Mouse (Mus musculus) liver, adult 2 months (tissue): ENCODE results near the gene Cep170b. TPM values are rescaled to one million over a fixed set of nuclear protein-coding genes. Genes with fewer than 3 reads are reported as not detected.

ENCODE experiments used
- DNase-seq: peaks from one replicate; pipeline ENCODE4 v3.0.0-alpha.2; 2011; ENCODE audit warnings: low read depth, low spot score; ENCODE audit errors: extremely low read depth
- H3K27ac ChIP-seq: fragments of 200-500 bp; replicated peaks from 2 replicates; pipeline ENCODE4 v1.5.1; 2012; ENCODE audit warnings: low read depth, mild to moderate bottlenecking, control low read depth, inconsistent platforms, low read length; ENCODE audit not compliant: insufficient read depth
- H3K27me3 ChIP-seq: fragments of 200-500 bp; 2 replicates; pipeline ENCODE4 v1.6.1; 2012; ENCODE audit warnings: mild to moderate bottlenecking, moderate library complexity, low read length, inconsistent platforms; ENCODE audit not compliant: control insufficient read depth, insufficient read depth
- H3K36me3 ChIP-seq: fragments of 200-500 bp; 2 replicates; pipeline ENCODE4 v1.6.1; 2012; ENCODE audit warnings: low read length, inconsistent platforms; ENCODE audit not compliant: control insufficient read depth, insufficient read depth
- H3K4me1 ChIP-seq: fragments of 200-500 bp; 2 replicates; pipeline ENCODE4 v1.6.1; 2011; ENCODE audit warnings: low read length; ENCODE audit not compliant: control insufficient read depth, insufficient read depth
- H3K4me3 ChIP-seq: fragments of 200-500 bp; 2 replicates; pipeline ENCODE4 v1.5.1; 2011; ENCODE audit warnings: low read depth, mild to moderate bottlenecking, control low read depth, low read length, moderate library complexity; ENCODE audit not compliant: insufficient read depth
- H3K79me2 ChIP-seq: fragments of 200-500 bp; 2 replicates; pipeline ENCODE4 v1.6.1; 2012; ENCODE audit warnings: inconsistent platforms, mild to moderate bottlenecking, low read length, moderate library complexity; ENCODE audit not compliant: control insufficient read depth, insufficient read depth
- H3K9ac ChIP-seq: fragments of 200-500 bp; 2 replicates; pipeline ENCODE4 v1.6.1; 2012; ENCODE audit warnings: low read depth, mild to moderate bottlenecking, control low read depth, inconsistent platforms, low read length
- CTCF ChIP-seq: fragments of 200-500 bp; IDR thresholded peaks from 2 replicates; pipeline ENCODE4 v1.5.1; 2011; ENCODE audit warnings: low read depth, low read length, control low read depth
- POLR2A ChIP-seq: fragments of 200-500 bp; IDR thresholded peaks from 2 replicates; pipeline ENCODE4 v1.6.1; 2011; ENCODE audit warnings: low read length, control low read depth; ENCODE audit not compliant: insufficient read depth; ENCODE audit errors: extremely low read depth
- WGBS: fragments of 180-500 bp; shearing (Covaris S2); methylation state at CpG from one replicate; pipeline ENCODE4 v1.1.7; 2018; 5-methylcytosine and 5-hydroxymethylcytosine counted together
- polyA plus RNA-seq: library from polyadenylated mRNA; depleted of rRNA; stranded (reverse); fragments of >200 nt; gene quantifications from 2 replicates; pipeline ENCODE4 v1.2.3, GENCODE M21; 2012
- total RNA-seq: library from RNA; depleted of rRNA; stranded (reverse); fragments of >200 nt; gene quantifications from 2 replicates; pipeline ENCODE4 v1.2.3, GENCODE M21; 2014

The Cep170b gene
- total and polyA plus RNA-seq, 2 experiments: 7.9 to 29.7 TPM

GRCm38 (mm10) chr12:112713984-112714383, 6.3 kb upstream of the Cep170b start:
- H3K27ac ChIP-seq: no peak overlapping the region
- peaks cover 7% of the 10 kb centered on the region; the same call in 1 of the 2 replicates for H3K4me1 ChIP-seq
- no peaks in the 10 kb centered on the region for H3K27me3 ChIP-seq
- WGBS: 26% methylated on average over 3 of the region's 3 CpGs
- peak; percentile 89 for DNase-seq
- no peaks in the 10 kb centered on the region for H3K79me2 ChIP-seq
- no peak overlapping the region for H3K9ac ChIP-seq
- TF ChIP-seq POLR2A: no peak
- TF ChIP-seq CTCF: no peak
- H3K4me3 ChIP-seq: no peak overlapping the region
- no peaks in the 10 kb centered on the region; the same call in 1 of the 2 replicates for H3K36me3 ChIP-seq

GRCm38 (mm10) chr12:112717140-112717539, 3.1 kb upstream of the Cep170b start:
- H3K27ac ChIP-seq: no peak overlapping the region
- no peak overlapping the region for H3K9ac ChIP-seq
- H3K27me3 ChIP-seq: no peaks in the 10 kb centered on the region
- no peaks in the 10 kb centered on the region; the same call in 1 of the 2 replicates for H3K36me3 ChIP-seq
- WGBS: 54% methylated on average over 7 of the region's 7 CpGs
- peaks cover 6% of the 10 kb centered on the region; the same call in 1 of the 2 replicates for H3K79me2 ChIP-seq
- TF ChIP-seq CTCF: peak; percentile 72
- TF ChIP-seq POLR2A: no peak
- H3K4me1 ChIP-seq: peaks cover 13% of the 10 kb centered on the region; the same call in 1 of the 2 replicates
- no peak for DNase-seq
- no peak overlapping the region for H3K4me3 ChIP-seq

GRCm38 (mm10) chr12:112718995-112719394, 1.3 kb upstream of the Cep170b start:
- Histone ChIP-seq H3K27ac (no peak overlapping the region), H3K79me2 (peaks cover 12% of the 10 kb centered on the region; the same call in 1 of the 2 replicates), H3K9ac (no peak overlapping the region), H3K27me3 (no peaks in the 10 kb centered on the region), H3K4me3 (no peak overlapping the region), H3K36me3 (no peaks in the 10 kb centered on the region; the same call in 1 of the 2 replicates), H3K4me1 (peaks cover 15% of the 10 kb centered on the region)
- WGBS: 73% methylated on average over 5 of the region's 5 CpGs
- no peak for TF ChIP-seq CTCF
- TF ChIP-seq POLR2A: no peak
- no peak for DNase-seq

- no peaks in the 10 kb centered on the region; the same call in 1 of the 2 replicates for H3K36me3 ChIP-seq
- H3K4me3 ChIP-seq: peak overlapping the region; percentile 81
- DNase-seq: peak; percentile 70
- peak overlapping the region; percentile 82 for H3K9ac ChIP-seq
- peaks cover 10% of the 10 kb centered on the region for H3K4me1 ChIP-seq
- peak overlapping the region; percentile 91 for H3K27ac ChIP-seq
- WGBS: 18% methylated on average over 12 of the region's 12 CpGs
- H3K79me2 ChIP-seq: peaks cover 20% of the 10 kb centered on the region; the same call in 1 of the 2 replicates
- TF ChIP-seq CTCF: no peak
- TF ChIP-seq POLR2A: no peak
- H3K27me3 ChIP-seq: no peaks in the 10 kb centered on the region
Measured at GRCm38 (mm10) chr12:112720890-112721423, 702 bp downstream of the Cep170b start.

DNA sequence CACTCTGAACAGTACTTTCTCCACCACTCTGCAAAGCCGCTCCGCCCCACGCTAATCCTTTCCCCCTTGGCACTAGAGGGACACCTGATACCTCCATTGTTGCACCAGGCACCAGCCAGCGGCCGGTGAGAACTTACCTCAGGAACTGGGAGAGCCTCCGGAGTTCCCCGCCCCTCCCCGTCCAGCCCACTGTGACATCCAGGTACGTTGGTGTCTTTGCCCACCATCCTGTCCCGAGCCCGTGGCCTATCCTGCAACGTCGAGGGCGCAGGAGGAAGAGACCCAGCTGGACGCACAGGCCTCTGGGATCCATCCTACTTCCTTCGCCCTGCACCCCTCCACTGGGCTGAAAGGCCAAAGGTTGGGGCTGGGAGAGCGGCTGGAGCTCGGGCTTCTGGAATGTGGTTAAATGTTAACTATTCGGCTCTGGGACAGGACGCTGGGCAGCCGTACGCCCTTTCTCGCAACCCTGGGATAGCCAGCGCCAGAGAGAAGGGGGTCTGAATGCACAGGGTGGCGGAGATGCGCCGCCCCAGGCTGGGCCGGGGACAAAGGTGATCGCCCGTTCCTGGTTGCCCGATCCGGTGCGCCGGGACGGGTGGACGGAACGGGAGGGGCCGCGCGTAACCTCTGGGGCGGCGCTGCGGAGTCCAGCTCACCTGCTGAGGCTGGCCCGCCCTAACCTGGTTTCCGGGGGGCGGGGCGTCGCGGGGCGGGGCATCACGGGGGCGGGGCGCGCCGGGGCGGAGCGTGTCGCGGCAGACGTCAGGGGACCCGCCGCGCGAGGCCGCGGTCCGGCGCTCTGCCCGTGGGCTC, 1.4 kb downstream of the Cep170b start:
- H3K4me3 ChIP-seq: peak overlapping the region; percentile 94
- 4% methylated on average over 63 of the region's 69 CpGs for WGBS
- peaks cover 25% of the 10 kb centered on the region; the same call in 1 of the 2 replicates for H3K79me2 ChIP-seq
- H3K4me1 ChIP-seq: peaks cover 10% of the 10 kb centered on the region
- no peaks in the 10 kb centered on the region for H3K36me3 ChIP-seq
- DNase-seq: peak; percentile 87
- H3K27ac ChIP-seq: peak overlapping the region; percentile 91
- peak overlapping the region; percentile 82 for H3K9ac ChIP-seq
- TF ChIP-seq POLR2A (peak; percentile 63), CTCF (no peak)
- H3K27me3 ChIP-seq: no peaks in the 10 kb centered on the region
